Comparison of ENCODE assay signal across 9 mouse cellular contexts in genomic region chr2:6728840-6729252, GRCm38 (mm10).
A peak's percentile ranks its signal among the peaks of the same experiment; 100 is the strongest.
DNase-seq lines count a peak whose midpoint lies in the region; ATAC-seq and TF ChIP-seq lines count a peak whose summit lies in the region.
"Had no signal": no experiment of that assay in that cellular context is flagged by ENCODE, and none has a peak within 500 bp of the region (broad histone marks: within the 10 kb centered on the region; RNA-seq: fewer than 3 reads in every experiment).

No protein-coding gene starts in this region.

- H3K27ac ChIP-seq in lung, embryonic 16.5 days (ENCODE audit: low read length) = no peak overlapping the region
- no peak overlapping the region for H3K27ac ChIP-seq in lung, postnatal 0 days (ENCODE audit: low read length)
- no peak overlapping the region for H3K27ac ChIP-seq in hindbrain, embryonic 12.5 days
- H3K27ac ChIP-seq in neural tube, embryonic 13.5 days (replicated peaks) = peak overlapping the region; percentile 18; the same call in 1 of the 2 replicates
- H3K27ac ChIP-seq: liver, embryonic 12.5 days had no signal

- H3K9ac ChIP-seq in lung, embryonic 16.5 days (ENCODE audit: low read length) = no peak overlapping the region
- no peak overlapping the region for H3K9ac ChIP-seq in lung, postnatal 0 days (replicated peaks; ENCODE audit: low read depth)
- H3K9ac ChIP-seq in hindbrain, embryonic 12.5 days = no peak overlapping the region
- no peak overlapping the region for H3K9ac ChIP-seq in neural tube, embryonic 13.5 days
- H3K9ac ChIP-seq: liver, embryonic 12.5 days had no signal

- TF ChIP-seq CTCF in lung, postnatal 0 days (IDR thresholded peaks at IDR 0.05) = no peak

- TF ChIP-seq EP300 in lung, postnatal 0 days (IDR thresholded peaks at IDR 0.05) = no peak

- H3K4me2 ChIP-seq in lung, embryonic 16.5 days (ENCODE audit: low read depth, low read length) = no peak overlapping the region
- H3K4me2 ChIP-seq in lung, postnatal 0 days (replicated peaks; ENCODE audit: low read depth, low read length) = no peak overlapping the region
- H3K4me2 ChIP-seq in hindbrain, embryonic 12.5 days (replicated peaks) = no peak overlapping the region
- no peak overlapping the region for H3K4me2 ChIP-seq in neural tube, embryonic 13.5 days
- H3K4me2 ChIP-seq: liver, embryonic 12.5 days had no signal

- no peaks in the 10 kb centered on the region for H3K27me3 ChIP-seq in lung, embryonic 16.5 days (ENCODE audit: control insufficient read depth, insufficient read depth, low read depth, low read length)
- H3K27me3 ChIP-seq in lung, postnatal 0 days (replicated peaks; ENCODE audit: insufficient read depth, low read length) = no peaks in the 10 kb centered on the region
- no peaks in the 10 kb centered on the region for H3K27me3 ChIP-seq in hindbrain, embryonic 12.5 days
- no peaks in the 10 kb centered on the region for H3K27me3 ChIP-seq in neural tube, embryonic 13.5 days
- H3K27me3 ChIP-seq: liver, embryonic 12.5 days had no signal

- no peak overlapping the region for H3K4me3 ChIP-seq in lung, embryonic 16.5 days (ENCODE audit: low read length)
- no peak overlapping the region for H3K4me3 ChIP-seq in lung, postnatal 0 days (ENCODE audit: low read depth, low read length)
- no peak overlapping the region for H3K4me3 ChIP-seq in hindbrain, embryonic 12.5 days
- H3K4me3 ChIP-seq in neural tube, embryonic 13.5 days = no peak overlapping the region
- H3K4me3 ChIP-seq: liver, embryonic 12.5 days had no signal

- no peaks in the 10 kb centered on the region for H3K9me3 ChIP-seq in lung, embryonic 16.5 days (ENCODE audit: control insufficient read depth, low read length)
- H3K9me3 ChIP-seq in lung, postnatal 0 days (ENCODE audit: low read length) = no peaks in the 10 kb centered on the region
- H3K9me3 ChIP-seq in hindbrain, embryonic 12.5 days (replicated peaks) = no peaks in the 10 kb centered on the region
- no peaks in the 10 kb centered on the region for H3K9me3 ChIP-seq in neural tube, embryonic 13.5 days
- H3K9me3 ChIP-seq: liver, embryonic 12.5 days had no signal

- DNase-seq in adrenal gland, postnatal 10 days = peak; percentile 52
- DNase-seq in adrenal gland, adult 18-20 months (ENCODE audit: low spot score in 2 of 2) = no peak
- DNase-seq in lung, postnatal 0 days (ENCODE audit: low spot score) = no peak
- DNase-seq in T-cell, adult 2 months (ENCODE audit: low spot score) = no peak
- no peak for DNase-seq in left cerebral cortex, adult 9 months (ENCODE audit: low spot score in 2 of 2)

- WGBS in lung, embryonic 16.5 days = 83% methylated on average over 2 of the region's 2 CpGs
- WGBS in lung, postnatal 0 days = 94% methylated on average over 2 of the region's 2 CpGs
- 56% methylated on average over 2 of the region's 2 CpGs for WGBS in hindbrain, embryonic 12.5 days
- WGBS in neural tube, embryonic 13.5 days = 69% methylated on average over 2 of the region's 2 CpGs

- no peaks in the 10 kb centered on the region for H3K36me3 ChIP-seq in lung, embryonic 16.5 days (ENCODE audit: control insufficient read depth, insufficient read depth, low read length)
- no peaks in the 10 kb centered on the region for H3K36me3 ChIP-seq in lung, postnatal 0 days (ENCODE audit: insufficient read depth, low read length)
- H3K36me3 ChIP-seq in hindbrain, embryonic 12.5 days = no peaks in the 10 kb centered on the region
- no peaks in the 10 kb centered on the region for H3K36me3 ChIP-seq in neural tube, embryonic 13.5 days
- H3K36me3 ChIP-seq: liver, embryonic 12.5 days had no signal

- ATAC-seq in lung, embryonic 16.5 days (ENCODE audit: low read depth) = peak; percentile 36; the same call in 1 of the 2 replicates
- no peak for ATAC-seq in lung, postnatal 0 days
- ATAC-seq in hindbrain, embryonic 12.5 days (ENCODE audit: low FRiP score) = peak; percentile 32
- ATAC-seq in neural tube, embryonic 13.5 days (ENCODE audit: low read depth) = 0 out of 2 replicates have a peak, but pooled peaks have one; percentile 37
- ATAC-seq: liver, embryonic 12.5 days had no signal

- 0 out of 2 replicates have a peak, but pooled peaks cover 3% of the 10 kb centered on the region for H3K4me1 ChIP-seq in lung, embryonic 16.5 days (replicated peaks; ENCODE audit: control insufficient read depth, insufficient read depth, low read length)
- no peaks in the 10 kb centered on the region for H3K4me1 ChIP-seq in lung, postnatal 0 days (ENCODE audit: insufficient read depth, low read depth, low read length)
- H3K4me1 ChIP-seq in hindbrain, embryonic 12.5 days = peaks cover 12% of the 10 kb centered on the region; the same call in 1 of the 2 replicates
- peaks cover 37% of the 10 kb centered on the region for H3K4me1 ChIP-seq in neural tube, embryonic 13.5 days (replicated peaks)
